Mouse (Mus musculus): Measurements from ENCODE around the gene Ascl3. TPM values are rescaled to one million over a fixed set of nuclear protein-coding genes. Genes with fewer than 3 reads are reported as not detected.

Ascl3 gene
- total and polyA plus RNA-seq, 3 experiments, result not detected

DNA sequence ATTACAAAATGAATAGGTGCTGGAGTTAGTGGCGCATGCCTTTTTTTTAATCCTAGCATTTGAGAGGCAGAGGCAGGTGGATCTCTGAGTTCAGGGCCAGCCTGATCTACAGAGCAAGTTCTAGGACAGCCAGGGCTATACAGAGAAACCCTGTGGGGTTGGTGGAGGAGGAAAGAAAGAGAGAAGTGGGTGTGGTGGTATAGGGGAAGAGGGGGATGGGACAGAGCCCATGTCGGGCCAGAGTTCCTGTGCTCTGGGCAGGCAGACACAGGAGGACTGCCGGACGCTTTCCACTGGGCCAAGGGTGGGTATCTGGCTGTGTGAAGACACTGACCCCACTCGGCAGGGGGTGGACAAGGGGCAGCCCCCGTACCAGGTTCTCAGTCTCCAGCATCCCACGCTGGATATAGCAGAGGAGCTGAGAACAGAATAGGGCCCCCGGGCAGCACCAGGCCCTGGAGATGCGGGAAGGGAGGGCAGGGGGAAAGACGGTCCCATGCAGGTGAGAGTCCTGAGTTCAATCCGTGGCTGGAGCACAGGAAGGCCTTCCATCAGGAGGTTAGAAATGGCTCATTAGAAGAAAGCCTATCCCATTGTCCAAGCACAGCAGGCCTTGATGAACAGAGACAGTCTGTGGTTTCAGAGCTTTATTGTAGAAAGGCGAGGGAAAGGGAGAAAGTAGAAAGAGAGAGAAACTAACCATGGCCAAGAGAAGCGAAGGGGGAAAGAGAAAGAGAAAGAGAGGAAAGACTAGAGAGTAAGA lies 36.8 kb downstream of the Ascl3 start:
- Histone ChIP-seq H3K9me3 (replicated peaks; ENCODE audit: insufficient read depth, low read length) (no peaks in the 10 kb centered on the region), H3K27ac (ENCODE audit: control insufficient read depth, low read depth, low read length) (no peak overlapping the region), H3K79me2 (ENCODE audit: control insufficient read depth, insufficient read depth, low read length, poor library complexity) (no peaks in the 10 kb centered on the region), H3K36me3 (ENCODE audit: control insufficient read depth in 1 of 2, insufficient read depth in 2 of 2, low read length in 2 of 2) (peaks cover 0 to 3% of the 10 kb centered on the region in 2 experiments; a peak in 1 of 4 replicates), H3K4me1 (ENCODE audit: control insufficient read depth in 1 of 2, insufficient read depth in 2 of 2, low read length in 2 of 2) (peaks cover 0 to 9% of the 10 kb centered on the region in 2 experiments; a peak in 2 of 4 replicates), H3K9ac (ENCODE audit: control insufficient read depth, low read depth, low read length, poor library complexity, severe bottlenecking) (no peak overlapping the region), H3K4me3 (ENCODE audit: control insufficient read depth in 1 of 2, insufficient read depth in 1 of 2, low read depth in 2 of 2, low read length in 2 of 2) (no peak overlapping the region), H3K27me3 (ENCODE audit: control insufficient read depth in 1 of 2, insufficient read depth in 2 of 2, low read length in 2 of 2) (no peaks in the 10 kb centered on the region)
- DNase-seq (ENCODE audit: low read depth, low spot score), result no peak
- TF ChIP-seq MEF2A (IDR thresholded peaks at IDR 0.05; ENCODE audit: extremely low read depth, insufficient replicate concordance, low read depth, low read length, poor library complexity, severe bottlenecking) (no peak), TAL1 (IDR thresholded peaks at IDR 0.05; ENCODE audit: low read length) (no peak), ZMIZ1 (IDR thresholded peaks at IDR 0.05; ENCODE audit: low read depth, low read length) (no peak), EP300 (IDR thresholded peaks at IDR 0.05; ENCODE audit: low read depth in 1 of 2, low read length in 2 of 2) (no peak), SMC3 (IDR thresholded peaks at IDR 0.05; ENCODE audit: low read depth, low read length) (no peak), POLR2AphosphoS5 (IDR thresholded peaks at IDR 0.05; ENCODE audit: borderline replicate concordance, low read depth, low read length) (no peak), GATA1 (IDR thresholded peaks at IDR 0.05; ENCODE audit: low read depth, low read length) (no peak), ZNF384 (IDR thresholded peaks at IDR 0.05; ENCODE audit: low read depth, low read length) (no peak), CHD2 (IDR thresholded peaks at IDR 0.05; ENCODE audit: low read length) (no peak)

- Histone ChIP-seq H3K27ac (ENCODE audit: control insufficient read depth, low read depth, low read length) (no peak overlapping the region), H3K36me3 (ENCODE audit: control insufficient read depth in 1 of 2, insufficient read depth in 2 of 2, low read length in 2 of 2) (no peaks in the 10 kb centered on the region; a peak in 1 of 4 replicates), H3K4me3 (ENCODE audit: control insufficient read depth in 1 of 2, insufficient read depth in 1 of 2, low read depth in 2 of 2, low read length in 2 of 2) (no peak overlapping the region), H3K9ac (ENCODE audit: control insufficient read depth, low read depth, low read length, poor library complexity, severe bottlenecking) (no peak overlapping the region), H3K27me3 (ENCODE audit: control insufficient read depth in 1 of 2, insufficient read depth in 2 of 2, low read length in 2 of 2) (no peaks in the 10 kb centered on the region), H3K79me2 (ENCODE audit: control insufficient read depth, insufficient read depth, low read length, poor library complexity) (no peaks in the 10 kb centered on the region), H3K4me1 (ENCODE audit: control insufficient read depth in 1 of 2, insufficient read depth in 2 of 2, low read length in 2 of 2) (peaks cover 0 to 7% of the 10 kb centered on the region in 2 experiments; a peak in 2 of 4 replicates), H3K9me3 (replicated peaks; ENCODE audit: insufficient read depth, low read length) (no peaks in the 10 kb centered on the region)
- TF ChIP-seq KAT2A (conservative IDR thresholded peaks at IDR 0.05; ENCODE audit: low read depth, low read length) (no peak), MXI1 (IDR thresholded peaks at IDR 0.05; ENCODE audit: low read depth, low read length) (no peak), POLR2A (IDR thresholded peaks at IDR 0.05; ENCODE audit: control insufficient read depth in 1 of 2, insufficient read depth in 1 of 2, low read depth in 1 of 2, low read length in 2 of 2, poor library complexity in 1 of 2) (no peak), EP300 (IDR thresholded peaks at IDR 0.05; ENCODE audit: low read depth in 1 of 2, low read length in 2 of 2) (no peak), UBTF (IDR thresholded peaks at IDR 0.05; ENCODE audit: borderline replicate concordance, insufficient read depth, low read depth, low read length) (no peak), HCFC1 (IDR thresholded peaks at IDR 0.05; ENCODE audit: low read depth, low read length) (no peak), ZNF384 (IDR thresholded peaks at IDR 0.05; ENCODE audit: low read depth, low read length) (no peak), MYC (IDR thresholded peaks at IDR 0.05; ENCODE audit: low read depth, low read length) (no peak), CHD1 (IDR thresholded peaks at IDR 0.05; ENCODE audit: low read depth, low read length) (no peak), ZKSCAN1 (IDR thresholded peaks at IDR 0.05; ENCODE audit: low read depth, low read length) (no peak)
- DNase-seq (ENCODE audit: low read depth, low spot score), result no peak
Measured at GRCm38 (mm10) chr7:109690961-109691360, 40.6 kb downstream of the Ascl3 start.

Data from MEL (cell line).